Mouse (Mus musculus): Measurements from ENCODE around the gene Vti1a. TPM values are rescaled to one million over a fixed set of nuclear protein-coding genes. Genes with fewer than 3 reads are reported as not detected.

Gene Vti1a
- polyA plus RNA-seq, 1 experiment from 2014 or later = 26.4 TPM

GRCm38 (mm10) chr19:55561469-55561868 is 245.4 kb downstream of the Vti1a start:
- H3K27ac ChIP-seq (ENCODE audit: low read depth, low read length) = no peak overlapping the region
- no peaks in the 10 kb centered on the region for H3K27me3 ChIP-seq (replicated peaks; ENCODE audit: control insufficient read depth, insufficient read depth, low read length)
- no peak for DNase-seq (ENCODE audit: low spot score)
- peaks cover 36% of the 10 kb centered on the region for H3K4me1 ChIP-seq (replicated peaks; ENCODE audit: control insufficient read depth, insufficient read depth, low read length)
- H3K9ac ChIP-seq (ENCODE audit: low read depth, low read length) = no peak overlapping the region
- H3K9me3 ChIP-seq (ENCODE audit: control insufficient read depth, low read length) = no peaks in the 10 kb centered on the region
- no peak for ATAC-seq (replicated peaks; ENCODE audit: low FRiP score)
- H3K36me3 ChIP-seq (ENCODE audit: control insufficient read depth, insufficient read depth, low read length) = no peaks in the 10 kb centered on the region
- H3K4me2 ChIP-seq = no peak overlapping the region
- H3K4me3 ChIP-seq (ENCODE audit: low read depth, low read length) = no peak overlapping the region
- WGBS = 89% methylated on average over 10 of the region's 10 CpGs

- Histone ChIP-seq H3K4me1 (replicated peaks; ENCODE audit: control insufficient read depth, insufficient read depth, low read length) (peaks cover 39% of the 10 kb centered on the region), H3K9ac (ENCODE audit: low read depth, low read length) (peak overlapping the region; percentile 3; the same call in 1 of the 2 replicates), H3K27me3 (replicated peaks; ENCODE audit: control insufficient read depth, insufficient read depth, low read length) (no peaks in the 10 kb centered on the region), H3K36me3 (ENCODE audit: control insufficient read depth, insufficient read depth, low read length) (no peaks in the 10 kb centered on the region), H3K9me3 (ENCODE audit: control insufficient read depth, low read length) (no peaks in the 10 kb centered on the region), H3K4me3 (ENCODE audit: low read depth, low read length) (no peak overlapping the region), H3K4me2 (no peak overlapping the region), H3K27ac (ENCODE audit: low read depth, low read length) (no peak overlapping the region)
- no peak for DNase-seq (ENCODE audit: low spot score)
- no peak for ATAC-seq (replicated peaks; ENCODE audit: low FRiP score)
- WGBS = 84% methylated on average over 14 of the region's 14 CpGs
These were observed 246.5 kb downstream of the Vti1a start for GRCm38 (mm10) chr19:55562487-55563147.

- Histone ChIP-seq H3K27me3 (replicated peaks; ENCODE audit: control insufficient read depth, insufficient read depth, low read length) (no peaks in the 10 kb centered on the region), H3K9me3 (ENCODE audit: control insufficient read depth, low read length) (no peaks in the 10 kb centered on the region), H3K27ac (ENCODE audit: low read depth, low read length) (peak overlapping the region; percentile 30), H3K4me2 (no peak overlapping the region), H3K4me3 (ENCODE audit: low read depth, low read length) (no peak overlapping the region), H3K36me3 (ENCODE audit: control insufficient read depth, insufficient read depth, low read length) (no peaks in the 10 kb centered on the region), H3K9ac (ENCODE audit: low read depth, low read length) (peak overlapping the region; percentile 3; the same call in 1 of the 2 replicates), H3K4me1 (replicated peaks; ENCODE audit: control insufficient read depth, insufficient read depth, low read length) (peaks cover 39% of the 10 kb centered on the region)
- DNase-seq (ENCODE audit: low spot score) = no peak
- WGBS = 68% methylated on average over 15 of the region's 15 CpGs
- no peak for ATAC-seq (replicated peaks; ENCODE audit: low FRiP score)
These were observed 247.1 kb downstream of the Vti1a start for GRCm38 (mm10) chr19:55563148-55563651.

GRCm38 (mm10) chr19:55564104-55564938 is 248.2 kb downstream of the Vti1a start:
- H3K27ac ChIP-seq (ENCODE audit: low read depth, low read length) = peak overlapping the region; percentile 30
- peak; percentile 82 for ATAC-seq (replicated peaks; ENCODE audit: low FRiP score)

GRCm38 (mm10) chr19:55565111-55565510 is 249.0 kb downstream of the Vti1a start:
- Histone ChIP-seq H3K4me1 (replicated peaks; ENCODE audit: control insufficient read depth, insufficient read depth, low read length) (peaks cover 43% of the 10 kb centered on the region), H3K4me2 (no peak overlapping the region), H3K27me3 (replicated peaks; ENCODE audit: control insufficient read depth, insufficient read depth, low read length) (no peaks in the 10 kb centered on the region), H3K27ac (ENCODE audit: low read depth, low read length) (no peak overlapping the region), H3K9ac (ENCODE audit: low read depth, low read length) (no peak overlapping the region), H3K36me3 (ENCODE audit: control insufficient read depth, insufficient read depth, low read length) (no peaks in the 10 kb centered on the region), H3K4me3 (ENCODE audit: low read depth, low read length) (no peak overlapping the region), H3K9me3 (ENCODE audit: control insufficient read depth, low read length) (no peaks in the 10 kb centered on the region)
- DNase-seq (ENCODE audit: low spot score) (no peak), ATAC-seq (replicated peaks; ENCODE audit: low FRiP score) (no peak)
- 82% methylated on average over 11 of the region's 11 CpGs for WGBS

More at GRCm38 (mm10) chr19:55564104-55564938, 248.2 kb downstream of the Vti1a start:
- H3K4me1 ChIP-seq (replicated peaks; ENCODE audit: control insufficient read depth, insufficient read depth, low read length) = peaks cover 43% of the 10 kb centered on the region
- no peak overlapping the region for H3K4me2 ChIP-seq
- H3K9me3 ChIP-seq (ENCODE audit: control insufficient read depth, low read length) = no peaks in the 10 kb centered on the region
- DNase-seq (ENCODE audit: low spot score) = no peak
- no peaks in the 10 kb centered on the region for H3K36me3 ChIP-seq (ENCODE audit: control insufficient read depth, insufficient read depth, low read length)
- WGBS = 67% methylated on average over 13 of the region's 13 CpGs
- no peak overlapping the region for H3K4me3 ChIP-seq (ENCODE audit: low read depth, low read length)
- H3K9ac ChIP-seq (ENCODE audit: low read depth, low read length) = no peak overlapping the region
- no peaks in the 10 kb centered on the region for H3K27me3 ChIP-seq (replicated peaks; ENCODE audit: control insufficient read depth, insufficient read depth, low read length)

- no peak for ATAC-seq (replicated peaks; ENCODE audit: low FRiP score)
- WGBS = 19% methylated on average over 6 of the region's 6 CpGs
- H3K4me3 ChIP-seq (ENCODE audit: low read depth, low read length) = no peak overlapping the region
These were observed 249.7 kb downstream of the Vti1a start for GRCm38 (mm10) chr19:55565523-55566369.

GRCm38 (mm10) chr19:55569114-55569513 is 253.0 kb downstream of the Vti1a start:
- ATAC-seq (replicated peaks; ENCODE audit: low FRiP score) = no peak

More at GRCm38 (mm10) chr19:55565523-55566369, 249.7 kb downstream of the Vti1a start:
- no peak overlapping the region for H3K9ac ChIP-seq (ENCODE audit: low read depth, low read length)
- no peaks in the 10 kb centered on the region for H3K36me3 ChIP-seq (ENCODE audit: control insufficient read depth, insufficient read depth, low read length)
- H3K4me1 ChIP-seq (replicated peaks; ENCODE audit: control insufficient read depth, insufficient read depth, low read length) = peaks cover 43% of the 10 kb centered on the region
- no peaks in the 10 kb centered on the region for H3K27me3 ChIP-seq (replicated peaks; ENCODE audit: control insufficient read depth, insufficient read depth, low read length)
- H3K4me2 ChIP-seq = no peak overlapping the region
- H3K27ac ChIP-seq (ENCODE audit: low read depth, low read length) = no peak overlapping the region
- no peaks in the 10 kb centered on the region for H3K9me3 ChIP-seq (ENCODE audit: control insufficient read depth, low read length)
- no peak for DNase-seq (ENCODE audit: low spot score)

GRCm38 (mm10) chr19:55569894-55570293 is 253.8 kb downstream of the Vti1a start:
- no peaks in the 10 kb centered on the region for H3K9me3 ChIP-seq (ENCODE audit: control insufficient read depth, low read length)
- DNase-seq (ENCODE audit: low spot score) (no peak), ATAC-seq (replicated peaks; ENCODE audit: low FRiP score) (no peak)
- no peak overlapping the region for H3K9ac ChIP-seq (ENCODE audit: low read depth, low read length)
- no peak overlapping the region for H3K4me3 ChIP-seq (ENCODE audit: low read depth, low read length)
- WGBS = 77% methylated on average over 12 of the region's 12 CpGs
- H3K27ac ChIP-seq (ENCODE audit: low read depth, low read length) = no peak overlapping the region
- no peaks in the 10 kb centered on the region for H3K27me3 ChIP-seq (replicated peaks; ENCODE audit: control insufficient read depth, insufficient read depth, low read length)
- H3K36me3 ChIP-seq (ENCODE audit: control insufficient read depth, insufficient read depth, low read length) = no peaks in the 10 kb centered on the region
- H3K4me1 ChIP-seq (replicated peaks; ENCODE audit: control insufficient read depth, insufficient read depth, low read length) = peaks cover 27% of the 10 kb centered on the region
- H3K4me2 ChIP-seq = no peak overlapping the region

More at GRCm38 (mm10) chr19:55569114-55569513, 253.0 kb downstream of the Vti1a start:
- Histone ChIP-seq H3K4me3 (ENCODE audit: low read depth, low read length) (no peak overlapping the region), H3K27me3 (replicated peaks; ENCODE audit: control insufficient read depth, insufficient read depth, low read length) (no peaks in the 10 kb centered on the region), H3K36me3 (ENCODE audit: control insufficient read depth, insufficient read depth, low read length) (no peaks in the 10 kb centered on the region), H3K4me2 (no peak overlapping the region), H3K9ac (ENCODE audit: low read depth, low read length) (no peak overlapping the region), H3K4me1 (replicated peaks; ENCODE audit: control insufficient read depth, insufficient read depth, low read length) (peaks cover 30% of the 10 kb centered on the region), H3K27ac (ENCODE audit: low read depth, low read length) (no peak overlapping the region), H3K9me3 (ENCODE audit: control insufficient read depth, low read length) (no peaks in the 10 kb centered on the region)
- WGBS = 33% methylated on average over 7 of the region's 7 CpGs
- no peak for DNase-seq (ENCODE audit: low spot score)
